Comparison of ENCODE assay signal across 17 mouse cellular contexts in the genomic region with DNA sequence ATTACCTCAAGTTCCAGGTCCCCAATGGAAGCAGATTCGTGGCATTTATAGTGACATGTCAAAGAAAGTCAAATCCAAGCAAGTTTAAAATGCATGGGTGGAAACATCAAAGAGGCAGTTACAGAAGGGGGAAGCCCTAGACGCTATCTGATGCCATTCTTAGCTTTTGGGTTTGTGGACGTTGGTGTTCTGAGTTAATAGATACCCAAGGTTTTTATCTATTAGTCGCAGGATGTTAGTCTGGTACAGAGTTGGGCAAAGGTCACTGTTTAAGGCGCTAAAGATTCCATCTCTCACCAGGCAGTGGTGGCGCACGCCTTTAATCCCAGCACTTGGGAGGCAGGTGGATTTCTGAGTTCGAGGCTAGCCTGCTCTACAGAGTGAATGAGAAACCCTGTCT. TPM values are rescaled to one million over a fixed set of nuclear protein-coding genes. Genes with fewer than 3 reads are reported as not detected.
DNase-seq lines count a peak whose midpoint lies in the region; ATAC-seq and TF ChIP-seq lines count a peak whose summit lies in the region.
"Had no signal": no experiment of that assay in that cellular context is flagged by ENCODE, and none has a peak within 500 bp of the region (broad histone marks: within the 10 kb centered on the region; RNA-seq: fewer than 3 reads in every experiment).

No protein-coding gene starts in this region.

- intact Hi-C loops in gastrocnemius, adult 2 months (cut with DNase I), result loop anchor here (5.0 kb wide), 2 partner anchors 41 to 61 kb away; a partner anchor contains a TSS

- H3K4me2 ChIP-seq in intestine, embryonic 15.5 days (replicated peaks), result no peak overlapping the region
- peak overlapping the region; percentile 22; the same call in 1 of the 2 replicates for H3K4me2 ChIP-seq in liver, embryonic 14.5 days (ENCODE audit: low read depth)
- H3K4me2 ChIP-seq: heart, embryonic 15.5 days had no signal

- TF ChIP-seq EP300 in liver, embryonic 14.5 days (IDR thresholded peaks at IDR 0.05; ENCODE audit: low read depth), result peak; percentile 94

- H3K4me1 ChIP-seq in kidney, adult 2 months (ENCODE audit: control insufficient read depth, insufficient read depth, low read length), result no peaks in the 10 kb centered on the region
- H3K4me1 ChIP-seq in intestine, embryonic 15.5 days (replicated peaks), result no peaks in the 10 kb centered on the region
- H3K4me1 ChIP-seq in liver, embryonic 14.5 days (replicated peaks; ENCODE audit: control insufficient read depth in 2 of 2, insufficient read depth in 2 of 2, low read length in 1 of 2), result peaks cover 24 to 34% of the 10 kb centered on the region in 2 experiments
- H3K4me1 ChIP-seq: heart, embryonic 15.5 days; hindbrain, embryonic 10.5 days had no signal

- no peak for TF ChIP-seq CTCF in kidney, adult 2 months (conservative IDR thresholded peaks at IDR 0.05; ENCODE audit: insufficient read depth, insufficient read length, low read depth, low read length)
- no peak for TF ChIP-seq CTCF in liver, embryonic 14.5 days (IDR thresholded peaks at IDR 0.05; ENCODE audit: low read depth)
- no peak for TF ChIP-seq CTCF in gastrocnemius, adult 2 months (IDR thresholded peaks at IDR 0.05)

- H3K36me3 ChIP-seq in kidney, adult 2 months (ENCODE audit: control insufficient read depth, insufficient read depth, low read length), result no peaks in the 10 kb centered on the region
- H3K36me3 ChIP-seq in intestine, embryonic 15.5 days, result no peaks in the 10 kb centered on the region
- H3K36me3 ChIP-seq in liver, embryonic 14.5 days (replicated peaks; ENCODE audit: control insufficient read depth, insufficient read depth, low read depth), result no peaks in the 10 kb centered on the region
- H3K36me3 ChIP-seq: heart, embryonic 15.5 days; hindbrain, embryonic 10.5 days had no signal

- 50% methylated on average over 8 of the region's 8 CpGs for WGBS in kidney, adult 2 months
- 60% methylated on average over 8 of the region's 8 CpGs for WGBS in intestine, embryonic 15.5 days
- WGBS in liver, embryonic 14.5 days (ENCODE audit: insufficient replicate concordance), result 11% methylated on average over 8 of the region's 8 CpGs

- TF ChIP-seq POLR2A in kidney, adult 2 months (IDR thresholded peaks at IDR 0.05; ENCODE audit: low read depth, low read length), result no peak

- no peak overlapping the region for H3K4me3 ChIP-seq in kidney, adult 2 months (ENCODE audit: insufficient read depth, low read depth, low read length)
- H3K4me3 ChIP-seq in intestine, embryonic 15.5 days (replicated peaks), result no peak overlapping the region
- no peak overlapping the region for H3K4me3 ChIP-seq in liver, embryonic 14.5 days (ENCODE audit: insufficient read depth in 1 of 2, low read depth in 2 of 2, low read length in 2 of 2)
- H3K4me3 ChIP-seq in gastrocnemius, adult 2 months, result no peak overlapping the region
- H3K4me3 ChIP-seq: heart, embryonic 15.5 days; hindbrain, embryonic 10.5 days had no signal

- DNase-seq in kidney, adult 2 months, result peak; percentile 48
- DNase-seq in kidney, postnatal 4 days, result no peak
- DNase-seq in liver, embryonic 14.5 days (ENCODE audit: low read depth in 3 of 3, low spot score in 3 of 3), result peak; percentile 56 to 62 (median 59)
- no peak for DNase-seq in ovary, postnatal 36 days (ENCODE audit: low spot score)
- DNase-seq in natural killer cell, adult 2 months (ENCODE audit: low spot score in 2 of 2), result no peak
- DNase-seq in embryo, embryonic 11 days, result no peak
- no peak for DNase-seq in gastrocnemius, adult 2 months
- DNase-seq: cerebellum, adult 8-10 months; gastrocnemius, postnatal 36 days; lung, adult 2 months had no signal

- H3K27ac ChIP-seq in kidney, adult 2 months (ENCODE audit: insufficient read depth, low read depth, low read length), result no peak overlapping the region
- no peak overlapping the region for H3K27ac ChIP-seq in intestine, embryonic 15.5 days
- peak overlapping the region; percentile 60 for H3K27ac ChIP-seq in liver, embryonic 14.5 days
- no peak overlapping the region for H3K27ac ChIP-seq in gastrocnemius, adult 2 months
- H3K27ac ChIP-seq: heart, embryonic 15.5 days; hindbrain, embryonic 10.5 days; hindbrain, postnatal 0 days had no signal

- H3K9me3 ChIP-seq in intestine, embryonic 15.5 days, result no peaks in the 10 kb centered on the region
- H3K9me3 ChIP-seq in liver, embryonic 14.5 days (ENCODE audit: control insufficient read depth, low read length), result no peaks in the 10 kb centered on the region
- H3K9me3 ChIP-seq: heart, embryonic 15.5 days; hindbrain, embryonic 10.5 days had no signal

- H3K27me3 ChIP-seq in kidney, adult 2 months (replicated peaks; ENCODE audit: control insufficient read depth, insufficient read depth, low read length), result no peaks in the 10 kb centered on the region
- no peaks in the 10 kb centered on the region for H3K27me3 ChIP-seq in intestine, embryonic 15.5 days (replicated peaks)
- H3K27me3 ChIP-seq in liver, embryonic 14.5 days (ENCODE audit: control insufficient read depth, insufficient read depth, low read length), result no peaks in the 10 kb centered on the region
- H3K27me3 ChIP-seq: heart, embryonic 15.5 days had no signal

- peak; percentile 76; the same call in 1 of the 2 replicates for ATAC-seq in intestine, embryonic 15.5 days
- peak; percentile 86 for ATAC-seq in liver, embryonic 14.5 days (ENCODE audit: insufficient read depth)
- ATAC-seq: CD4-positive, CD25-positive, alpha-beta regulatory T cell, adult 4 months; forebrain, embryonic 16.5 days; hindbrain, postnatal 0 days had no signal

- H3K9ac ChIP-seq in intestine, embryonic 15.5 days, result no peak overlapping the region
- no peak overlapping the region for H3K9ac ChIP-seq in liver, embryonic 14.5 days (replicated peaks)
- H3K9ac ChIP-seq: heart, embryonic 15.5 days had no signal

RNA-seq across cellular contexts. Expression of a gene that starts 12.5 kb away (rescaled TPM):
- polyA plus RNA-seq in kidney, adult 2 months (2012; rRNA removed), result 26.9 and 33.6 TPM in 2 replicates
- polyA plus RNA-seq in intestine, embryonic 15.5 days (2015; fragmentation: Nextera tagmentation; extraction: Ambion mirVana), result 43.4 and 46.7 TPM in 2 replicates
- polyA plus RNA-seq in liver, embryonic 14.5 days (2012; rRNA removed), result 17.6 and 27.6 TPM in 2 replicates
- polyA plus RNA-seq in liver, embryonic 14.5 days (2014; fragmentation: Nextera tagmentation; extraction: Ambion mirVana), result 17.4 and 18.4 TPM in 2 replicates
- total RNA-seq in gastrocnemius, adult 2 months (2021), result 10 to 100 TPM; 27.2 to 32.4 TPM

RNA-seq across cellular contexts. Expression of a gene that starts 24.9 kb away (rescaled TPM):
- polyA plus RNA-seq in kidney, adult 2 months (2012; rRNA removed), result 26.8 and 28.5 TPM in 2 replicates
- 23.2 and 23.6 TPM in 2 replicates for polyA plus RNA-seq in intestine, embryonic 15.5 days (2015; fragmentation: Nextera tagmentation; extraction: Ambion mirVana)
- 12.8 and 15.5 TPM in 2 replicates for polyA plus RNA-seq in liver, embryonic 14.5 days (2012; rRNA removed)
- polyA plus RNA-seq in liver, embryonic 14.5 days (2014; fragmentation: Nextera tagmentation; extraction: Ambion mirVana), result 10.9 and 13.2 TPM in 2 replicates
- total RNA-seq in gastrocnemius, adult 2 months (2021), result 10 to 100 TPM; 31.6 to 32.8 TPM

RNA-seq across cellular contexts. Expression of a gene that starts 25.3 kb away (rescaled TPM):
- polyA plus RNA-seq in kidney, adult 2 months (2012; rRNA removed), result 0.33 and 90.1 TPM in 2 replicates
- 15.4 and 21.1 TPM in 2 replicates for polyA plus RNA-seq in intestine, embryonic 15.5 days (2015; fragmentation: Nextera tagmentation; extraction: Ambion mirVana)
- 10.6 and 15.6 TPM in 2 replicates for polyA plus RNA-seq in liver, embryonic 14.5 days (2012; rRNA removed)
- polyA plus RNA-seq in liver, embryonic 14.5 days (2014; fragmentation: Nextera tagmentation; extraction: Ambion mirVana), result 31.0 and 31.1 TPM in 2 replicates
- total RNA-seq in gastrocnemius, adult 2 months (2021), result over 10,000 TPM; 24,727 to 33,034 TPM
- total RNA-seq: hindbrain, postnatal 0 days had no signal

RNA-seq across cellular contexts. Expression of a gene that starts 45.7 kb away (rescaled TPM):
- polyA plus RNA-seq in kidney, adult 2 months (2012; rRNA removed), result 2.7 and 5.2 TPM in 2 replicates
- polyA plus RNA-seq in intestine, embryonic 15.5 days (2015; fragmentation: Nextera tagmentation; extraction: Ambion mirVana), result 0.18 and 0.36 TPM in 2 replicates
- polyA plus RNA-seq in liver, embryonic 14.5 days (2012; rRNA removed), result 8.0 and 10.8 TPM in 2 replicates
- polyA plus RNA-seq in liver, embryonic 14.5 days (2014; fragmentation: Nextera tagmentation; extraction: Ambion mirVana), result 7.9 and 8.0 TPM in 2 replicates
- under 1 TPM in 1 of 2 experiments, not detected in 1; 0.17 TPM for total RNA-seq in gastrocnemius, adult 2 months (2021)
- polyA plus RNA-seq: hindbrain, embryonic 10.5 days; midbrain, postnatal 0 days had no signal

RNA-seq across cellular contexts. Expression of a gene that starts 49.5 kb away (rescaled TPM):
- polyA plus RNA-seq in kidney, adult 2 months (2012; rRNA removed), result 7.9 and 9.6 TPM in 2 replicates
- polyA plus RNA-seq in intestine, embryonic 15.5 days (2015; fragmentation: Nextera tagmentation; extraction: Ambion mirVana), result 24.7 and 27.5 TPM in 2 replicates
- 3.3 and 3.4 TPM in 2 replicates for polyA plus RNA-seq in liver, embryonic 14.5 days (2012; rRNA removed)
- polyA plus RNA-seq in liver, embryonic 14.5 days (2014; fragmentation: Nextera tagmentation; extraction: Ambion mirVana), result 2.4 and 2.8 TPM in 2 replicates
- 1 to 10 TPM; 4.2 to 5.1 TPM for total RNA-seq in gastrocnemius, adult 2 months (2021)

Comparison
In these comparisons a context has a peak if more than half of its experiments do, and no peak if none do; other contexts are left out.
1. DNase-seq: peak in kidney, adult 2 months (single experiment) and liver, embryonic 14.5 days (3 of 3); none in kidney, postnatal 4 days (0 of 2), ovary, postnatal 36 days (single experiment), natural killer cell, adult 2 months (0 of 2), embryo, embryonic 11 days (single experiment) and gastrocnemius, adult 2 months (single experiment).